Mouse (Mus musculus): ENCODE measurements around the gene Zfhx3. TPM values are rescaled to one million over a fixed set of nuclear protein-coding genes. Genes with fewer than 3 reads are reported as not detected.

Zfhx3 gene
- total RNA-seq, 2 experiments from 2014 or later: 7.2 to 8.3 TPM

DNA sequence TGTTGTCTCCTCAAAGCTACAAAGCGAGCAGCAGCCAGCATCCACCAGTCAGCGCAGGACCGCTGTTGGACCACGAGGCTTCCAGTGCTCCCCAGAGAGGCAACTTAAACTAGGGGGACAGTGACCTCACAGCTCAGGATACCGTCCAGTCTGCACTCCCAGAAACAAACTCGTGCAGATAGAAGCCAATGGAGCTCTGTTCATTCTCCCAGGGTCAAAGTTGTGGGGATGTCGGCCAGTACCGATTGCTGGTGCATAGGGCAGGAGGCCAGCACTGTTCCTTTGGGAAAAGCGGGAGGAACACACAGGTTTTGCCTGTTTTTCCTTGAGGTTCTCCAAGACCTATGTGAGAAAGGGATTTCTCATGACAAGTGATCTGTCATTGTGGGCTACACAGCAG, 982.1 kb downstream of the Zfhx3 start:
- intact Hi-C loops (cut with DNase I): no loop called here
- peak; percentile 27 to 35 for DNase-seq

DNA sequence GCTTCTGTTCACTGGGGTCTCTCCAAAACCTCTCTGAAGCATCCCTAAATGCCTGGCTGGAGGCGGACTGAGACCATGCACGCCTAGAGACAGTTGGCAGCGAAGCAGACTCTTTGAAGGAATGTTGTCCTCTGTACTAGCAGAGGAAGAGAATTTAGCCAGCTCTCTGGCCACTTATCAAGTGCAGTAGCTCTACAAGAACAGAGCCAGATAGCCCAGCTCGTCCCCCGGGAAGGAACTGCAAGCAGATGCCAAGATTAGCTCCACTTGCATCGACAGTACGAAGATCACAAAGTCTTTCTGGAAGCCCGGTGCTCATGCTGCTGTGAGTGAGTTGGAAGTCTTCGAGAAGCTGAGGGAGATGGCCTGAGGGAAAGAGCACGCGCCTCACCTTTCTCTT, 983.7 kb downstream of the Zfhx3 start:
- intact Hi-C loops (cut with DNase I): no loop called here
- peak; percentile 43 to 57 for DNase-seq

DNA sequence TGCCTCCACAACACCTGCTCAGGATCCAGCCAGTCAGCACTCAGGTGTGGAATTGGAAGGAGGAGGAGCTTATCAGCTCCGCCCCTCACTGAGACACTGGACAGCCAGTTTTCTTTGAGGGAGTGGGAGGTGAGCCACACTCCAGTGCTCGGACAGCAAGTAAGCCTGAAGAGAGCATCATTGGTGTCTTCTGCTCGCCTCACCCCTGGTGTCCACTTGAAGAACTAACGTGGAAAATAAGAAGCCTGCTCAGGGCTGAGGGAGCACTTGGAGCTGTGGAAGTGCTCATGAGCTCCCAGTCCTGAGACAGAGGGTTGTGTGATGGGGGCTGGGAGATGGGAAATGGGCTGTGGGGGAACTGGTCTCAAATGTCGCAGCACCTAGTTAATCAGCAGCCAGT, 988.2 kb downstream of the Zfhx3 start:
- intact Hi-C loops (cut with DNase I): no loop called here
- DNase-seq: no peak

DNA sequence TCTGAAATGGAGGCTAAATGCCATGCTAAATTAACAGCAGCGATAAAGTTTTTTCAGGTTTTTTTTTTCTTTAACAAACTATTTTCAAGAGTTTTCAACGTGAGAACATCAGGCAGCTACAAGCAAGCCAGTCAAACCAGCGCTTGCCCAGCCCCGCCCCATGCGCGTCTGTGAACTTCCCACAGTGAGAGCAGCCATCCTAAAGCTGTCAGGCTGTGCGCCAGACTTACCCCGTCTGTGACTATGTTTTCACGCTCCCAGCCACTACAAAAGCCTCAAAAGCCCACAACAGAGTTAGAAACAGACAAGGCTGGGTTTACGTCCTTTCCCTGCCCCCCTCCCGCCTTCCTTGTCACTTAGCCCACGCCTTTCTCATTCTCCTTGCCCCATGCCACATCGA, 989.4 kb downstream of the Zfhx3 start:
- intact Hi-C loops (cut with DNase I): no loop called here
- DNase-seq: no peak

DNA sequence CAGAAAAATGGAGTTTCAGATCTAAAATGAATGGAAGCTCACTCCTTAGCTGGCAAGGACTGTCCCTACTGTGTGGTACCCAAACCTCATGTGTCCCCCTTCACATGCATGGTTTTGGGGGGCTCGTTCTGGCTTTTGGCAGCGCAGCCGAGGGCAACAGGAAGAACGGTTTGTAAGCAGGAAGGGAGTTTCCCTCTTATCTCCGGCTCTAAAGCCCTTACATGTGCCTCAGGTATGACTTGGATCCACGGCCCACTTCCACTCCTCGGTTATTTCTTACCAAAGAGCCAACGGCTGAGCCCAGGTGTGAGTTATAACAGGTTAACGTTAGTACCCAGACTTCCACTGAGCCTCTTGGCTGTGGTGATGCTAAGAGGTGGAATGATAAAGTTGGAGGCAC, 990.3 kb downstream of the Zfhx3 start:
- no peak for DNase-seq
- intact Hi-C loops (cut with DNase I): no loop called here

DNA sequence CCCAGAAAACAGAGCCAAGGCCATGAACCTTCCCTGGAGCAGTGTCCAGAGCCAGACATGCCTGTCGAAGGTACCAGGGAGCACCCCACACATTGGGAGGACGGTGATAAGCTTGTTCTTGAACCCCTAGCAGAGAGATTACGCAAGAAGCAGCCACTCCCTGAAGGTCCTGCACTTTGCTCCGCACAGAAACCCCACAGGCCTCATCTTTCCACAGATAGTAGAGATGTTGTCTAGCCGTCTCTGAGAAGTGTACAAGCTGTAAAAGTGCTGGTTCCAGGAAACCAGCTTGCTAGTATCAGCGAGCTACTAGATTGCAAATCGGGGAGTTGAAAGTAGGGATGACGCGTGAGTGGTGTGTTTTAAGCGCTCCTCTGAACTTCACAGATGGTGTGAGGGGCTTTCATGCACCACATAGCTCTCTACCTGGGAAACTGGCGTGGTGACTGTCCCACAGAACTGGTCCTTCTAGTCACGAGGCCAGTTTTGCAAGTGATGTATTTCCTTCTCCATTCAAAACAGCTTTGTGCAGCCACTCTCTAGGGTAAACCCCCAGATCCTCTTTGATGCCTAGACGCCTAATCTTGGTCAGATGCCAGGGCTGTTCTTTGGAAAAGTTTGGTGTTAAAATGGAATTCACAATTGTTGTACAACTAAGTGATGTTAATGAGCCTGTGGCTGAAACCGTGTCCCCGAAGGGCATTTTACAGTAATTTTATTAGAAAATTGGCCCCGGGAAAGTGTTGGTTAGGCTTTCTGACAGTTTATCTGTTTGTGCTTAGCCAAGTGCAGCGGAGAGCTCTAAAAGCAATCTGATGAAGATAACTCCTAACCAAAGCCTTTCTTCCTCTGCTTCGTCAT, 993.6 kb downstream of the Zfhx3 start:
- intact Hi-C loops (cut with DNase I): no loop called here
- no peak for DNase-seq

DNA sequence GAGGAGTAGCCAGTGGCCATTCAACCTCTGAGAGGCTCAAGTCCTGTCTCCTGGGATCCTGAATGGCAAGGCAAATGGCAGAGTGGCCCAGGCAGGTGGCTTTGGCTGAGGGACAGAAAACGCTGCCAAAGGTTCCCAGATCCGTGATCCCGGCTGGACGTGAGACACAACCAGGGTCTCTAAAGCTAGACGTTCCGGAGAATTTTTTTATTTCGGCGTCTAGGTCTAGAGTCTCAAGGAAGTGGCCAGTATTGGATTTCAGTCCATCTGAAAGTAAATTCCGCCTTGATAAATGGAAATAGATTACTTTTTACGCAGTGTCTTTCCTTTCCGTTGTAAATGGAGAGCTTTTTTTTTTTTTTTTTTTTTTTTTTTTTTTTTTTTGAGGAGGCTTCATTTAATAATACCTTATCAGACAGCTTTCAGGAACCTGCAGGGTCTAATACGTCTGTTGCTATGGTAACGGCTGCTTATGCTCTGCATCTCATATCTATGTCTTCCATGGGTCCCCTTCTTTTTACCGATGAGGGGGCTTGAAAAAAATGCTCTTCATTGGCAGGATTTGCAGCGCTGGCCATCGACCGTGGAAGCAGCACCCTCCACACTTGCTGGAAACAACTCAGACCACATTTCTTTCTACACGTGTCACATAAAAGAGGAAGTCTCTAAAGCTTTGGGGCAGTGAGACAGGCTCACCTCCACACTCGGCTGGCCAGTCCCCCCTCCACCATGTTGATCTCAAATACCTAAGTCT, 994.4 kb downstream of the Zfhx3 start:
- intact Hi-C loops (cut with DNase I): no loop called here
- no peak for DNase-seq

DNA sequence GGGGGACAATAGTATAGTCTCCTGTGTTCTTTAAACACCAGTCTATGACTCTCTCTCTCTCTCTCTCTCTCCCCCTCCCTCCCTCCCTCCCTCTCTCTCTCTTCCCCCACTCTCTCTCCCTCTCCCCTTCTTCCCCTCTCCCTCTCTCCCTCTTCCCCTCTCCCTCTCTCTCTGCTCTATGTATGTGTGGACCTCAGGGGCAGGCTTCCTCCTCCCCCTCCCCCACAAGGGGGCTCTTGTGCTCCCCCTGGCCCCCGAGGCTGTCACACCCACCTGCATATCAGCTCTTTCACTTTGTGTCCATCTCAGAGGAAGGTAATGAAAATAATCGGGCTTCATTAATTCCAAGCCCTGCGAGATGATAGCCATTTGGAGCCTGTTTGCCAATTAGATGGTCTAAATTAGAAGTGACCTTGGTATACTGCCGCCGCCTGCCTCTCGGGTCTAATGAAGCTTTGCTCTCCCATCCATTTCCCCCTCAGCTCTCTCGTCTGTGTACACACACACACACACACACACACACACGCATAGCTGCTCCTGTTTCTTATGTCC, 995.5 kb downstream of the Zfhx3 start:
- intact Hi-C loops (cut with DNase I): no loop called here
- no peak for DNase-seq

DNA sequence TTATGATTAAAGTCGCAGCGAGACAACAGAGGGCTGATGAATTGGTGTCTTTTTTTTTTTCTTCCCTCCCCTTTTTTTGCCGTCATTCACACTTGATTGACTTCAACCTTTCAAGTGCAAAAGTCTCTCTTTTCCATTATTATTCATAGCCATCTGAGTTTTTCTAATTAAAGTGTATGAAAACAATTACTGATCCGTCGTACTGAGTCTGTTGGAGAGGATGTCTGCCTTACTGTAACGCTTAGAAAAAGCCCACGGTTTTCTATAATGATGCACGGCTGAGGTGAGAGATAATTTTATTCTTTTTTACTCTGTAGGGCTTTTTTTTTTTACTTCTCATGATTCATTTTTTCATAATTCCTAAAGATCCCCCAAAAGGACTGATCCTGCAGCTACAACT, 1000.2 kb downstream of the Zfhx3 start:
- intact Hi-C loops (cut with DNase I): no loop called here
- no peak for DNase-seq

DNA sequence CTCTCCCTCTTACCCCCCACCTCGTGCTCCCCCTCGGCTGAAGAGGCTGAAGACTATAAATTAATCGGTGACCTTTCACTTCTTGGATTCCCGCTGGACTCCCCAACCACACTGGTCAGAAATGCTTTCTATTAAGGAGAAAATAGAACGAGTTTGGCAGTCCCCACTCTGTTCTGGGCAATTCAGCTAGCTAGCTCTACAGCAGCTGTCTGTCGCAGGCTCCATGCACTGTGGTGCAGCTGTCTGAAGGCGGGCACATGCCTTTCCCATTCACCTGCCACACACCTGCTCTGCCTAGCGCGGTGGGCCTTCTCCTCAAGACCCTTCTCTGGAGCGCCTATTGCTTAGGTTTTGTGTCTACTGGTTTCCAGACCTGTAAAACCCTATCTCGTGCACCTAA, 1000.7 kb downstream of the Zfhx3 start:
- no peak for DNase-seq
- intact Hi-C loops (cut with DNase I): no loop called here

DNA sequence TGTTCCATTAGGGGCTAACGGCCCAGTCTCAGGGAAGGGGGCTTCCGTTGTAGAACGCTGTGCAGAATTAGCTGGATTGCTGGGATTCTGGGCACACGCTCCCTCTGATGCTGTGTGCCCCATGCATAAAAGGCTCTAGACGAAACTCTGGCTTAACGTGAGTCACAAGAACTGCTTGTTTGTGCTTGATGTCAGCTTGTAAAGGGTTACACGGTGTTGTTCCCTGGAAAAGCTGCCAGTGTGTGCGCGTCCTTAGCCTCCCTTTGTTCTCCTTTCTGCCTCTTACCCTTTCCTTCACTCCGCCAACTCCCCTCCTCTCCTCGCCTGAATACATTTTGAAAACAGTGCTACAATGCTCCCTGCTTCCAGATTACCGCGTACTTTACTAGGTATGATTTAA, 1001.9 kb downstream of the Zfhx3 start:
- no peak for DNase-seq
- intact Hi-C loops (cut with DNase I): no loop called here

DNA sequence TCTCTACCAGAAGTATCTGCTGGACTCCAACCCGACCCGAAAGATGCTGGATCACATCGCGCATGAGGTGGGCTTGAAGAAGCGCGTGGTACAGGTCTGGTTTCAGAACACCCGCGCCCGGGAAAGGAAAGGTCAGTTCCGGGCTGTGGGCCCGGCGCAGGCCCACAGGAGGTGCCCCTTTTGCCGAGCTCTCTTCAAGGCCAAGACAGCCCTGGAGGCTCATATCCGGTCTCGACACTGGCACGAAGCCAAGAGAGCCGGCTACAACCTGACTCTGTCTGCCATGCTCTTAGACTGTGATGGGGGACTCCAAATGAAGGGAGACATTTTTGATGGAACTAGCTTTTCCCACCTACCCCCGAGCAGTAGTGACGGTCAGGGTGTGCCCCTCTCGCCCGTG, 1007.9 kb downstream of the Zfhx3 start:
- DNase-seq: no peak
- intact Hi-C loops (cut with DNase I): no loop called here

DNA sequence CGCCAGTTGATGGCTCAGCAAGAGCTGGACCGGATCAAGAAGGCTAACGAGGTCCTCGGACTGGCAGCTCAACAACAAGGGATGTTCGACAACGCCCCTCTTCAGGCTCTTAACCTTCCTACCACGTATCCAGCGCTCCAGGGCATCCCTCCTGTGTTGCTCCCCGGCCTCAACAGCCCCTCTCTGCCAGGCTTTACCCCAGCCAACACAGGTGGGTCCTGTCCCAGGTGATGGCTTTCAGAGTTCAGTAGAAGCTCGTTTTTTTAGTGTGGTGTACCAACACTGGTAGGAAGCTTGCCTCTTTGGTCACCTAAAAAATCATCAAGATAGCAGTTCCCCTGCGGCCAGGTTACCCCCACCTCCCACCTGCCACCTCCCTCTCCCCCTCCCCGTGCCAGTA, 1009.1 kb downstream of the Zfhx3 start:
- intact Hi-C loops (cut with DNase I): no loop called here
- DNase-seq: no peak

DNA sequence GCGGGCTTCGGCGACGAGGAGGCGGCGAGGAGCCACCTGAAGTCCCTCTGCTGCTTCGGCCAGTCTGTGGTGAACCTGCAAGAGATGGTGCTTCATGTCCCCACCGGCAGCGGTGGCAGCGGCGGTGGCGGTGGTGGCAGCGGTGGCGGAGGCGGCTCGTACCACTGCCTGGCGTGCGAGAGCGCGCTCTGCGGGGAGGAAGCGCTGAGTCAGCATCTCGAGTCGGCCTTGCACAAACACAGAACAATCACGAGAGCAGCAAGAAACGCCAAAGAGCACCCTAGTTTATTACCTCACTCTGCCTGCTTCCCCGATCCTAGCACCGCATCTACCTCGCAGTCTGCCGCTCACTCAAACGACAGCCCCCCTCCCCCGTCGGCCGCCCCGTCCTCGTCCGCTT, 1014.0 kb downstream of the Zfhx3 start:
- intact Hi-C loops (cut with DNase I): no loop called here
- no peak for DNase-seq

DNA sequence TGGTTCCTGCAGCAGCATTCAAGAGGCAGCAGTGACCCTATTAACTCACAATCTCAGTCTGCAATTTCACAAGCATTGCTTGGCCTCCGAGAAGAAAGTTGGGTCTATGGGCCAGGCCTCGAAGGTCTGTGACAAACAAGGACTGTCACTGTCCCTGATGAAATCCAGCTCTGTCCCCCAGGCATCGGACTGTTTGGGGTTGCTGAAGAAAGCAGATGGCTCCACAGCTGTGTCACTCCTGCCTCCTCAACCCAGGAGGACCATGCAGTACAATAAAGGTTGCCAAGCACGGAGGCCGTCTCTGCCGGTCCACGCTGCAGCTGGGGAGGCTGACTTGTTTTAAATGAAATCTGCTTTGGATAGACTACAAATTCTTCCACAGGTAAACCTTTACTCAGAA, 1020.1 kb downstream of the Zfhx3 start:
- DNase-seq: no peak
- intact Hi-C loops (cut with DNase I): no loop called here

DNA sequence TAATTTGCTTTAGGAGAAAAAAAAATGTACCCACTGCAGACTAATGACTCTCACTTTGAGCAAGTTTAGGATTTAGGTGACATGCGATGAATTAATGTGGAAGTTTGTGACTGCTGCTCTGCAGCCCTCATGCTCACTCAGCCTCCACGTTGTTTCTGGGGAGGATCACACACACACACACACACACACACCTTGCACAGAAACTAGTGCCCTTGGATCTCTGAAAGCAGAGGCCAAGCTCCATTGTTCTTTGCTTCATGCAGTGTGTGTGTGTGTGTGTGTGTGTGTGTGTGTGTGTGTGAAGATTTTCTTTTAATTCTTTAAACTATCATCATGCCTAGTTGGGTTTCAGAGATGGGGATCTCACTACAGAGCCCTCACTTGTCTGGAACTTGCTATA, 1020.7 kb downstream of the Zfhx3 start:
- intact Hi-C loops (cut with DNase I): no loop called here
- DNase-seq: no peak

DNA sequence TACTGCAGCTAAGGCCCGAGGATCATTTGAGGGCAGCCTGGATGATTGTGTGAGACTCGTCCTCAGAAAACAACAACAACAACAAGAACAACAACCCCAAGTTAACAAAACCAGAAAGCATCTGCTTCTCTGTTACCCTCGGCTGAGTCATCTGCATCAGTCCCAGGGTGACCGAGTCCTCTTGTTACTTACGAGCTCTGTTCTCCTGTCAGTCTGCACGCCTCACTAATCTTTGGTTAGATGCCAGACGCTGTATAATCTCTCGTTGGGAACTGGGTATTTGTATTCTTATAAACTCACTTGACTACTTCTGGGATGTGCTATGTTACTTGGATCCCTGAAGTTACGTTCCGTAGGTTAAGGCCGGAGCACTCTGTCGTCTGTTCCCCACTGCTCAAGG, 1023.6 kb downstream of the Zfhx3 start:
- intact Hi-C loops (cut with DNase I): no loop called here
- no peak for DNase-seq

DNA sequence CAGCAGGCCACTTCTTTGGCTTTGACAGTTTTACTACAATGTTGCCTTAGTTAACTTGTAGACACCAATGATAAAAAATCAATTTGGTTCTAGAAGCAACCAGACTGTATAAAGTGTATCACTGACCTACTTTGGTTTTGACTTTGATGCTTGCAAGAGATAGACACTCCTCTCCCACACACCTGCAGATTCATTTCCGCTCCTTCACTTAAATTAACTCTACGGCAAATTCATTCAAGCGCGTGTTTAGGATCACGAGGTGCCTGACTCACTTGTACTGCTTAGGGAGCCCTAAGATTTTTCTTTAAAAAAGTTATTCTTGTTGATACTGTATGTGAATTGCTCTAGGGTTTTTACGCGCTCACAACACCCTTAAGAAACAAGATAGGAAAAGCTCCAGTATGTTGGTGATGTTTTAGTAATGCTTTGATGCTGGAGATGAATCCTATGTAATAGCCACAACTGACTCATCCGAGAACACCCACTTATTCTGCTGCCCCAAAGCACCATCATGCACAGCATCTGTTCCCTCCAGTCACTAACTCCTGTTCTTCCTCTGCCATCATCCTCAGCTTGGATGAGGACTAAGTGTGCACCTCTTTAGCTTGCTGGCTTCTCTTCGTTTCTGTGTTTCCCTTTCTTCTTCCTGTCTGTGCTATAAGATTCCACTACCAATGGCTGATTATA, 1031.3 kb downstream of the Zfhx3 start:
- DNase-seq: no peak
- intact Hi-C loops (cut with DNase I): no loop called here

DNA sequence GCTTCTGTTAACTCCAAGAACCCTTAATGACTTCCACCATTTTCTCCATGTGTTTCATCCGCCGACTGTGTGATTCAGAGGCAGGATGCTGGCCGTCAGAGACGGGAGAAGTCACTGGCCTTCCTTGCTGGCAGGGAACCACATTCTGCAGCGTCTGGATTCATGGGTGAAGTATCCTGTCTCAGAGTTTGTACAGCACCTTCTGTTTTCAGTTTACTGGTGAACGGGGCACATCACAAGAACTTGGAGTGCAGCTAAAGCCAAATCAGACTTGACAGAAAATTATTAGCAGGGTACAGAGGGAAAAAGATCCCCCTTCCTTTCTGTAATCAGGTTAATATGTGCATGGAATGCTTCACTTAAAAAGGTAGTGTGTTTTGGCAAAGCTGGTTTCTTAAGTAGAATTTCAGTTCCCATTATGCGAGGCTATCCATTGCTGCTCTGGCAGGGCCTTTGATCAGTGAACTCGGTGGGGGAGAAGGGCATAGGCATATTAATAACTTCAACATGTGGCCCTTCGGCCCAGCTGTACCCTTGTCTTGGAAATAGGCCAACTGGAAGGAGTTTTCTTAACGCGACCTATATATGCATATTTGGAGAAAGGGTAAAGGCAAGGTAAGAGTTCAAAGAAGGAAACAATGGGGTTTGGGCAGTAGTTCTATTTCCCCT, 1035.4 kb downstream of the Zfhx3 start:
- DNase-seq: no peak
- intact Hi-C loops (cut with DNase I): no loop called here

DNA sequence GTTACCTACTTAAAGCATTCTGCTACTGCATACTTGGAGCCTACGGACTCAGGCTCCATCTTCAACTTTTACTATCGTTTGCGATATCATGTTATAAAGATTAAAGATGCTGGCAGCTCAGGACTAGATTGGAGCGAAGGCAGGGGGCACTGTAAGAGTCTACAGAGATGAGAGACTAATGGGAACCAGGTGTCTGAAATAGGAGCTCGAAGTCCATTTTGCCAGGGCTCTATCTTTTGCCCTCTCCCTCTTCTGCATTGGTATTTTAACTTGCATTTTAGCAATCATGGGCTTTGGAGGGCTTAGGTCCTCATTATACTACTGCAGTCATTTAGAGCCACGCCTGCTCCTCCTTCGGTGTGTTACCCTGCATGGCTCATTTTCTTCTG, 1035.9 kb downstream of the Zfhx3 start:
- intact Hi-C loops (cut with DNase I): no loop called here
- DNase-seq: no peak

DNA sequence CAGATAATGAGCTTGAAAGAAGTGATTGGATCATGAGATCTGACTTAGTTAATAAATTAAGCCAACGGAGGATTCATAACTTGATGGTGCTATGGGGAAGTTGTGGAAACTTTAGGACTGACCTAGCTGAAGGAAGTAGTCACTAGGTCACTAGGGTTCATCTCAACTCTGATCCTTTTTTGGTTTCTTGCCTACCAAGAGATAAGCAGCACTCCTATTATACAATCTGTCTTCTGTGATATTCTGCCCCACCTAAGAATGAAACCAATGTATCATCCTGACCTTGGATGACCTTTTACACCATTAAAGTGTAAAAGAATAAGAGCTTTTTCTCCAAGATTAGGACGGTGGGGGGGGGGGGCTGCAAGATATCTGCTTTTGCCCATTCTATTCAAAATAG, 1042.5 kb downstream of the Zfhx3 start:
- no peak for DNase-seq
- intact Hi-C loops (cut with DNase I): no loop called here
